Mouse (Mus musculus): ENCODE data around the gene Helq. TPM values are rescaled to one million over a fixed set of nuclear protein-coding genes. Genes with fewer than 3 reads are reported as not detected.

Helq gene
- 27.2 and 37.6 TPM in 2 replicates for polyA plus RNA-seq (2011; ENCODE audit: insufficient read depth, insufficient read length, low read depth, missing spikeins)

DNA sequence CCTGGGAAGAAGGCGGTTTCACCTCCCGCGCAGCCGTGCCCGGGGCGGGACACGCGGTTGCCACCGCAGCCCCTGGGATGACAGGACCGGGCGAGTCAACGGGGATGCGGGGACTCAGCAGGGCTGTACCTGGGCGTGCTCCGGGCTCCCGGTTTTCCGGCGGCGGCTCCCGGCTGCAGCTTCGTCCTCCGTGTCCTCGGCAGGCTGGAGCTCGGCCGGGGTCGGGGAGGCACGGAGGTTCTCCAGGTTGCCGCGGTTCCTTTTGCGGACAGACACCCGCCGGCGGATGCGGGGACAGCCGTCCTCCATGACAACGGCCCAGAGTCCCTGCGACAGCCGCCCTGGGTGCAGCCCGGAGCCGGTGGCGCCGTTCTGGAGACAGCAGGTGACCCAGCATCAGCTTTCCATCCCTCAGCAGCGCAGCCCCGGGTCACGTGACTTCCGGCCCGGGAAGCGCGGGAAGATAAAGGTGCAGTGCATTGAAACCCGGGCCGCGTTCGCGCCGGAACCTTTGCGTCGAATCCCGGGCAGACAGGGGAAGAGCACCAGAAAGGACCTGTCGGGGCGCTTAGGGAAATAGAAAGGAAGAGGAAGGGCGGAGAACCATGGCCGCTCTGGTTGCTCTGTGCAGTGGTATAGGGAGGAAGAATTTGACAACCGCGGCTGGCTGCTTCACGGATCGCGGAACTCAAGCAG, at the start of gene Helq, which contains the start of gene Mrps18c:
Gene Helq, minus strand, starts transcription at position 434 of the 696 bp plus-strand sequence.
Gene Mrps18c, plus strand, starts transcription at position 463 of the 696 bp plus-strand sequence.
- TF ChIP-seq EP300 (IDR thresholded peaks at IDR 0.05; ENCODE audit: insufficient read depth, low read depth, low read length) (peak; percentile 70; the same call in 1 of the 2 replicates), CTCF (IDR thresholded peaks at IDR 0.05; ENCODE audit: low read depth, low read length) (no peak), POLR2A (IDR thresholded peaks at IDR 0.05; ENCODE audit: insufficient read depth, low read length) (peak; percentile 41)
- H3K4me3 ChIP-seq (ENCODE audit: low read depth, low read length) = peak within 1 kb of the TSS; percentile 95
- H3K27ac ChIP-seq (ENCODE audit: insufficient read depth, low read length) = no peak within 1 kb of the TSS
- peaks cover 27% of the 10 kb centered on the region for H3K36me3 ChIP-seq (ENCODE audit: control insufficient read depth, insufficient read depth, low read length, poor library complexity, severe bottlenecking)
- H3K27me3 ChIP-seq (ENCODE audit: control insufficient read depth, insufficient read depth, low read length, poor library complexity, severe bottlenecking) = no peaks in the 10 kb centered on the region
- H3K4me1 ChIP-seq (ENCODE audit: control insufficient read depth, insufficient read depth, low read length) = no peaks in the 10 kb centered on the region
- H3K9ac ChIP-seq (ENCODE audit: low read depth, poor library complexity, severe bottlenecking) = peak within 1 kb of the TSS; percentile 86
- no peaks in the 10 kb centered on the region for H3K9me3 ChIP-seq (replicated peaks; ENCODE audit: control insufficient read depth, insufficient read depth, low read length, poor library complexity, severe bottlenecking)

DNA sequence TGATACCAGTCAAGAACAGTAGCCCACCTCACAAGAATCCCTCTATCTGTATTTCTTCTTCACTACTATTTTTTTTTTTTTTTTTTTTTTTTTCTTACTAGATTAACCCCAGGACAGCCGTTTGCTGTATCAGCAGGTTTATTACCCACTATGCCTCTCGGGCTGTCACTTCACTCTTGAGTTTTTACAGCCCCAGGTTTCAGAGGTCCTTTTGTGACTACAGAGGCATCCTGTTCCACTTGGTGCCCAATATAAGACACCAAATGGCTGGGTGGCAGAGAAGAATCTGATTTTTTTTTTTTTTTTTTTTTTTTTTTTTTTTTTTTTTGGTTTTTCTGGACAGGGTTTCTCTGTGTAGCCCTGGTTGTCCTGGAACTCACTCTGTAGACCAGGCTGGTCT, 48.7 kb upstream of the Helq start:
- Histone ChIP-seq H3K4me1 (ENCODE audit: control insufficient read depth, insufficient read depth, low read length) (no peaks in the 10 kb centered on the region), H3K9me3 (replicated peaks; ENCODE audit: control insufficient read depth, insufficient read depth, low read length, poor library complexity, severe bottlenecking) (no peaks in the 10 kb centered on the region), H3K4me3 (ENCODE audit: low read depth, low read length) (peak overlapping the region; percentile 75; the same call in 1 of the 2 replicates), H3K27ac (ENCODE audit: insufficient read depth, low read length) (no peak overlapping the region), H3K27me3 (ENCODE audit: control insufficient read depth, insufficient read depth, low read length, poor library complexity, severe bottlenecking) (no peaks in the 10 kb centered on the region), H3K36me3 (ENCODE audit: control insufficient read depth, insufficient read depth, low read length, poor library complexity, severe bottlenecking) (no peaks in the 10 kb centered on the region), H3K9ac (ENCODE audit: low read depth, poor library complexity, severe bottlenecking) (peak overlapping the region; percentile 52)
- TF ChIP-seq POLR2A (IDR thresholded peaks at IDR 0.05; ENCODE audit: insufficient read depth, low read length) = no peak
- TF ChIP-seq EP300 (IDR thresholded peaks at IDR 0.05; ENCODE audit: insufficient read depth, low read depth, low read length) = no peak
- no peak for TF ChIP-seq CTCF (IDR thresholded peaks at IDR 0.05; ENCODE audit: low read depth, low read length)

DNA sequence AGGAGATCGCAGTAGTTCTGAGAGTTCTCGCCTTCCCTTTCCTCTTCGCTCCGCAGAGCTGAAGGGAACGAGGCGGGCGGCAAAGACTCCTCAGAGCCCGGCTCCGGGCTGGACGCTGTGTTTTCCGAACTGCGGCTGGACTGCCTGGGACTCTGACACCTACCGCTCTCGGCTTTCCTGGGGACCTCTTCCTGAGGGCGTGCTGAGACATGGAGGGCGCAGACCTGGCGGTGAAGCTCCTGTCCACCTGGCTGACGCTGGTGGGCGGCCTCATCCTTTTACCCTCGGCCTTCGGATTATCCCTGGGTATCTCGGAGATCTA, 48.2 kb upstream of the Helq start:
- H3K36me3 ChIP-seq (ENCODE audit: control insufficient read depth, insufficient read depth, low read length, poor library complexity, severe bottlenecking) = no peaks in the 10 kb centered on the region
- no peak for TF ChIP-seq POLR2A (IDR thresholded peaks at IDR 0.05; ENCODE audit: insufficient read depth, low read length)
- TF ChIP-seq EP300 (IDR thresholded peaks at IDR 0.05; ENCODE audit: insufficient read depth, low read depth, low read length) = no peak
- no peak for TF ChIP-seq CTCF (IDR thresholded peaks at IDR 0.05; ENCODE audit: low read depth, low read length)
- peak overlapping the region; percentile 75 for H3K4me3 ChIP-seq (ENCODE audit: low read depth, low read length)
- no peaks in the 10 kb centered on the region for H3K4me1 ChIP-seq (ENCODE audit: control insufficient read depth, insufficient read depth, low read length)
- peak overlapping the region; percentile 52 for H3K9ac ChIP-seq (ENCODE audit: low read depth, poor library complexity, severe bottlenecking)
- no peaks in the 10 kb centered on the region for H3K27me3 ChIP-seq (ENCODE audit: control insufficient read depth, insufficient read depth, low read length, poor library complexity, severe bottlenecking)
- no peaks in the 10 kb centered on the region; the same call in 1 of the 2 replicates for H3K9me3 ChIP-seq (replicated peaks; ENCODE audit: control insufficient read depth, insufficient read depth, low read length, poor library complexity, severe bottlenecking)
- H3K27ac ChIP-seq (ENCODE audit: insufficient read depth, low read length) = no peak overlapping the region

DNA sequence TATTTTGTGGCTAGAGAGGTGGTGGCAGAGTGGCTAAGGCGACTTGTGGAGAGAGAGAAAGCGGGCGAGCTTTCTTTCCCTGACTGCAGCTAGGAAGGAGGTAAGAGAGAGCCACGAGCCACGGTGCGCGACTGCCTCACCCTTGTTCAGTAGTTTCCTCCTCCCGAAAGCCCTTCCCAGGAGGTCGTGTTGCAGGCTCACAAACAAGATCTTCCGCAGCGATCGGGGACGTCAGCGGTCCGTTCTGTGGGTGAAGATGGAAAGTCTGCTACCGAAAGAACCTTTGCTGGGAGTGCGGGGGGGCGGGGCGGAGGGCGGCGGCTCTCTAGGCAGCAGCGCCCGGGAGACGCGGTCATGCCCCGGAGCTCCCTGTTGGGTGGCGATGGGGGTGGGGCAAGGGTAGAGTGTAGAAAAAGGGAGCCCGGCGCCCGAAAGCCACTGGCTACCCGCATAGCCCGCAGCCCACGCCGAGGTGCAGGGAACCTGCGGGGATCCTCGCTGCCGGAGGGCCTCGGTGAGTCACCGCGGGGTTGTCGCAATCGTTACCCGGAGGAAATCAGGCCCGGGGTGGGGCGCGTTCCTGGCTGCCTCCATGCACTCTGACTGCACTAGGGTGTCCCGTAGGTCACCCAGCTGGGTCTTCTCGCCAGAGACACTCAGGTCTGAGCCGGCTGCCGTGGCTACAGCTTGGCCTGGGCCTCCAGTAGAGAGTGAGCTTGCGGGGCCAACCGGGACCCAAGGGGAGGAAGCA, 47.6 kb upstream of the Helq start:
- Histone ChIP-seq H3K27ac (ENCODE audit: insufficient read depth, low read length) (peak overlapping the region; percentile 21; the same call in 1 of the 2 replicates), H3K27me3 (ENCODE audit: control insufficient read depth, insufficient read depth, low read length, poor library complexity, severe bottlenecking) (no peaks in the 10 kb centered on the region), H3K4me3 (ENCODE audit: low read depth, low read length) (peak overlapping the region; percentile 92), H3K36me3 (ENCODE audit: control insufficient read depth, insufficient read depth, low read length, poor library complexity, severe bottlenecking) (no peaks in the 10 kb centered on the region), H3K4me1 (ENCODE audit: control insufficient read depth, insufficient read depth, low read length) (no peaks in the 10 kb centered on the region), H3K9me3 (replicated peaks; ENCODE audit: control insufficient read depth, insufficient read depth, low read length, poor library complexity, severe bottlenecking) (no peaks in the 10 kb centered on the region; the same call in 1 of the 2 replicates), H3K9ac (ENCODE audit: low read depth, poor library complexity, severe bottlenecking) (peak overlapping the region; percentile 52)
- TF ChIP-seq CTCF (IDR thresholded peaks at IDR 0.05; ENCODE audit: low read depth, low read length) (no peak), EP300 (IDR thresholded peaks at IDR 0.05; ENCODE audit: insufficient read depth, low read depth, low read length) (no peak), POLR2A (IDR thresholded peaks at IDR 0.05; ENCODE audit: insufficient read depth, low read length) (no peak)

DNA sequence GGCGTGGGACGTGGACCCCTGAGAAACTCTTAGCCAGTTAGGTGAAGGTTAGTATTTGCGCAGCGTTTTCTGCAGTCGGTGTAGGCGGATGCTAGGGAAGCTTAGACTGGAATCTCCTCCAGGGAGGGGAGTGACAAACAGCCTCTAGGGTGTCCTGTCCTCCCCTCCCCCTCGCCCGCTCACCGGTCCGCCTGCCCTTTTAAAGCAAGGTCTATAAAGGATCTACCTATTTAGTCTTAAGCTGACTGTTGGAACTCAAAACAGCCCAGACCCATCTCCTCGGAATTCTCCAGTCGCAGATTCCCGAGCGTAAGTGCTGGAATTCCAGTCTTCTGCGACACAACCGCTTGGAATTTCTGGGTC, 47.1 kb upstream of the Helq start, which contains the start of gene Gpat3:
Gene Gpat3, plus strand, starts transcription at position 229 of the 363 bp plus-strand sequence.
- Histone ChIP-seq H3K9ac (ENCODE audit: low read depth, poor library complexity, severe bottlenecking) (peak within 1 kb of the TSS; percentile 52), H3K9me3 (replicated peaks; ENCODE audit: control insufficient read depth, insufficient read depth, low read length, poor library complexity, severe bottlenecking) (no peaks in the 10 kb centered on the region; the same call in 1 of the 2 replicates), H3K4me3 (ENCODE audit: low read depth, low read length) (peak within 1 kb of the TSS; percentile 92), H3K36me3 (ENCODE audit: control insufficient read depth, insufficient read depth, low read length, poor library complexity, severe bottlenecking) (no peaks in the 10 kb centered on the region), H3K27me3 (ENCODE audit: control insufficient read depth, insufficient read depth, low read length, poor library complexity, severe bottlenecking) (no peaks in the 10 kb centered on the region), H3K27ac (ENCODE audit: insufficient read depth, low read length) (peak within 1 kb of the TSS; percentile 21; the same call in 1 of the 2 replicates), H3K4me1 (ENCODE audit: control insufficient read depth, insufficient read depth, low read length) (no peaks in the 10 kb centered on the region)
- TF ChIP-seq CTCF (IDR thresholded peaks at IDR 0.05; ENCODE audit: low read depth, low read length) = no peak
- no peak for TF ChIP-seq POLR2A (IDR thresholded peaks at IDR 0.05; ENCODE audit: insufficient read depth, low read length)
- no peak for TF ChIP-seq EP300 (IDR thresholded peaks at IDR 0.05; ENCODE audit: insufficient read depth, low read depth, low read length)
